Mouse (Mus musculus) olfactory bulb, adult 2 months (tissue): Measurements from ENCODE around the gene Cyp2d22.

Experiments
- CTCF ChIP-seq: fragments of 200-500 bp; IDR thresholded peaks from 2 replicates; pipeline ENCODE4 v1.5.1; 2012; ENCODE audit warnings: low read depth, mild to moderate bottlenecking, low read length, moderate library complexity; ENCODE audit not compliant: insufficient read depth
- POLR2A ChIP-seq: fragments of 200-500 bp; IDR thresholded peaks from 2 replicates; pipeline ENCODE4 v1.6.1; 2012; ENCODE audit warnings: mild to moderate bottlenecking, low read depth, low read length, moderate library complexity; ENCODE audit not compliant: insufficient read depth

- no peak for TF ChIP-seq CTCF
- no peak for TF ChIP-seq POLR2A
Measured at GRCm38 (mm10) chr15:82336629-82337028, 43.4 kb downstream of the Cyp2d22 start.
